Mouse (Mus musculus) embryonic facial prominence, embryonic 13.5 days (tissue): ENCODE data around the gene Zfp85. TPM values are rescaled to one million over a fixed set of nuclear protein-coding genes. Genes with fewer than 3 reads are reported as not detected.
"Not testable (repeated sequence)": the region's sequence is repeated elsewhere in the genome, so short reads cannot be mapped to it uniquely, and the experiment has no call there.

ENCODE experiments used
- ATAC-seq: fragments of 200-750 bp; cut with Nextera tagmentation; 2 replicates; pipeline ENCODE4 v1.8.0; 2017; ENCODE audit warnings: low read depth; ENCODE audit not compliant: insufficient number of reproducible peaks, insufficient read depth, low FRiP score, low TSS enrichment
- H3K27ac ChIP-seq: fragments of 300-500 bp; sonication (generic); 2 replicates; pipeline ENCODE4 v1.5.1; 2015; ENCODE audit warnings: moderate library complexity, mild to moderate bottlenecking, inconsistent platforms
- H3K27me3 ChIP-seq: fragments of 300-500 bp; sonication (generic); 2 replicates; pipeline ENCODE4 v1.6.1; 2015; ENCODE audit warnings: mild to moderate bottlenecking, inconsistent platforms
- H3K36me3 ChIP-seq: fragments of 300-500 bp; sonication (generic); 2 replicates; pipeline ENCODE4 v1.6.1; 2015; ENCODE audit warnings: mild to moderate bottlenecking, inconsistent platforms
- H3K4me1 ChIP-seq: fragments of 300-500 bp; sonication (generic); 2 replicates; pipeline ENCODE4 v1.6.1; 2015; ENCODE audit warnings: inconsistent platforms
- H3K4me2 ChIP-seq: fragments of 300-500 bp; sonication (generic); 2 replicates; pipeline ENCODE4 v1.6.1; 2015; ENCODE audit warnings: moderate library complexity, mild to moderate bottlenecking, inconsistent platforms
- H3K4me3 ChIP-seq: fragments of 300-500 bp; sonication (generic); 2 replicates; pipeline ENCODE4 v1.5.1; 2015; ENCODE audit warnings: mild to moderate bottlenecking, inconsistent platforms
- H3K9ac ChIP-seq: fragments of 300-500 bp; sonication (generic); 2 replicates; pipeline ENCODE4 v1.6.1; 2015; ENCODE audit warnings: mild to moderate bottlenecking, inconsistent platforms
- H3K9me3 ChIP-seq: fragments of 300-500 bp; sonication (generic); 2 replicates; pipeline ENCODE4 v1.6.1; 2016; ENCODE audit warnings: inconsistent platforms
- WGBS: fragments of 180-500 bp; shearing (Covaris S2); methylation state at CpG from one replicate; pipeline ENCODE4 v1.1.7; 2015; ENCODE audit warnings: mixed read lengths; 5-methylcytosine and 5-hydroxymethylcytosine counted together
- polyA plus RNA-seq: library from polyadenylated mRNA; unstranded; fragments of >200 nt; fragmentation: Nextera tagmentation; extraction: Ambion mirVana; gene quantifications from 2 replicates; pipeline ENCODE4 v1.2.1, GENCODE M21; 2015

Gene Zfp85
- polyA plus RNA-seq, 1 experiment from 2014 or later: 6.4 TPM

DNA sequence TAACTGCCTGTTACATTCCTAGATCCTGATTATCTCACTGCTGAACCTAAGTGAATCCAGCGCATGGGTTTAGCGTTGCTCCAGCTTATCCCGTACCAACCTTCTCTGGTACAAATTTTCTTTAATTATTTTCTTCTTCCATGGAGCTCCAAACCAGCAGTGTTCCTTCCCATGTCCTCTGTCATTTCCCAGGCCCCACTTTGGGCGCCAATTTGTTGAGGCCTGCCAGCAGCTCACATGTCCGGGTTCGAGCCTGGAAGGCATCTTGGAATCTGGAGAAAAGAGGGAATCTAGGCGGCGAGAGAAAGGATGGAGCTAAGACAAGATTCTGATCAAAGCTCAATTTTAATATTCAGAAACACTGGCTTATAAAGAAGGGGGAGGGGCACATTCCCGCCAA lies 20.6 kb downstream of the Zfp85 start:
- H3K4me3 ChIP-seq, H3K27ac ChIP-seq, H3K36me3 ChIP-seq, H3K4me1 ChIP-seq, ATAC-seq, H3K27me3 ChIP-seq, H3K9ac ChIP-seq, H3K4me2 ChIP-seq: not testable (repeated sequence)
- peaks cover 12% of the 10 kb centered on the region; the same call in 1 of the 2 replicates for H3K9me3 ChIP-seq
- WGBS: 93% methylated on average over 9 of the region's 9 CpGs

DNA sequence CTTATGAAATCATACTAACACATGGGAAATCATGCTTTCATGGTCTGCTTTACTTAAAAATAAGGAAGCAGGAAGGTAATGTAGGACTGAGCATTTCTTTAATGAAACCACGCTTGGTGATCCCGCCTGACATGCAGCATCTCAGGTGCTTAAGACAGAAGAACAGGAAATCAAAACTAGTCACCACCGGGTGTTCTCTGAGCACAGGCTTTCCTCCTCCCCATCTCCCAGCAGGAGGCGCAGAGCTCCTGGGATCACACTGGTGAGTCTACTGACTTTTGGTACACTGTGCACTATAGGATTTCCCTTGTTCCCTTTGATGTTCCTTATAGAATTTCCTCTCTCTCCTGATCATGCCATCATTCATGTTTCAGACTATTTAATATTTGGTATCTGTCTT lies 25.6 kb downstream of the Zfp85 start:
- peaks cover 12% of the 10 kb centered on the region for H3K4me1 ChIP-seq
- WGBS: 37% methylated on average over 4 of the region's 4 CpGs
- not testable (repeated sequence) for H3K9me3 ChIP-seq, H3K27ac ChIP-seq, H3K27me3 ChIP-seq, H3K36me3 ChIP-seq
- peak overlapping the region; percentile 79 for H3K9ac ChIP-seq
- peak overlapping the region; percentile 66 for H3K4me2 ChIP-seq
- H3K4me3 ChIP-seq: peak overlapping the region; percentile 58
- peak; percentile 75; the same call in 1 of the 2 replicates for ATAC-seq

DNA sequence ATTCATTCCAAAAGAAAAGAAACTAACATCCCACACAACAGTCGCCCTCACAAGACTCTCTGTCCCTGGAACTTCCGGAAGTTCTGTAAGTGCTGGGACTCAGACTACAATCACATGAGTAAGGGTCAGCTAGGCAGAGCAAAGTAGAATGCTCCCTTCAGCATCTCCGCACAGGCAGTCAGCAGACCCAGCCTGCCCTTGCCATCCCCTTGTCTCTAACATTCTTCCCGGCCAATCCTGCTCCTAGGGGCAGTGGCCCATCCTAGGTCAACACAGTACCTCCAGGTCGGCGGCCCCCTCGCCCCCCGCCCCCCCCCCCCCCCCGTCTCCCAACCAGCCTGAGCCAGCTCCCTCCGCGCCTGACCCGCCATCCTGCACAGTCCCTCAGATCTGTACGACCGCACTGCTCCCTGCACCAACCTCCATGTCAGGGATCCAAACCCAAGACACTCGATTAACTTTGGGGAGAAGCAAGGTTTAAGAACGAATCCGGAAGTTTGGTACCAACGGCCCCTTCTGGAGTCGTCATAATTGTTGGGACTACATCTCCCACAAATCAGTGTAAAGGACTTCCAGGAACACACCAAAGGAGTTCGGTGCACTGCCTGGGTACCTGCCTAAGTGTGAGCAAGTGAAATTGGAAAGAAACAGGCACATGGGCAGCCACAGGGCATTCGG lies 26.2 kb downstream of the Zfp85 start, which contains the start of gene Zfp65:
TSS of gene Zfp65 (minus strand) at position 533 of the 678 bp plus-strand sequence.
- Histone ChIP-seq H3K4me3 (peak within 1 kb of the TSS; percentile 58), H3K9me3 (0 out of 2 replicates have a peak, but pooled peaks cover 3% of the 10 kb centered on the region), H3K4me1 (peaks cover 12% of the 10 kb centered on the region), H3K36me3 (no peaks in the 10 kb centered on the region; the same call in 1 of the 2 replicates), H3K9ac (peak within 1 kb of the TSS; percentile 79), H3K4me2 (peak within 1 kb of the TSS; percentile 66), H3K27ac (no peak within 1 kb of the TSS; the same call in 1 of the 2 replicates), H3K27me3 (no peaks in the 10 kb centered on the region)
- WGBS: 4% methylated on average over 19 of the region's 21 CpGs
- ATAC-seq: peak; percentile 81; the same call in 1 of the 2 replicates

DNA sequence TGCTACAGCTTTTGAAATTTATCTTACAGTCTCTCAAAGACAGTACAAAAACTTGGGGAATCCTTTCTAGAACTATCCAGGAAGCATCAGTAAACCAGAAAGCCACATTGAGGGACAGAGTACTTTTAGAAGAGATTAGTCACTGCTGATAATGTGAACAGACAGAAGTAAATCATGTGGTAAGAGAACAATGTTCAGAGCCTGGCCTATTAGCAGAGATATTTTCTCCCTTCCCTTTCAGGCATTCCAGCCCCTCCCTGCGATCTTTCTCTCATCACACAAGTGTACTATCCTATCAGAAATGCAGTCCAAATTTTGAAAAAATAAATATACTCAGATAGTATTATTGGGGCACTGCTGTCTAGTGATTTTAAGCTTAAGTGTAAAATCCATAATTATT lies 26.9 kb downstream of the Zfp85 start:
- 72% methylated on average over 1 of the region's 1 CpGs for WGBS
- H3K9ac ChIP-seq: peak overlapping the region; percentile 79; the same call in 1 of the 2 replicates
- H3K4me1 ChIP-seq: peaks cover 15% of the 10 kb centered on the region
- peak overlapping the region; percentile 66 for H3K4me2 ChIP-seq
- H3K27me3 ChIP-seq: no peaks in the 10 kb centered on the region
- H3K4me3 ChIP-seq: peak overlapping the region; percentile 58
- ATAC-seq: no peak
- 0 out of 2 replicates have a peak, but pooled peaks cover 3% of the 10 kb centered on the region for H3K9me3 ChIP-seq
- H3K36me3 ChIP-seq: no peaks in the 10 kb centered on the region; the same call in 1 of the 2 replicates
- no peak overlapping the region for H3K27ac ChIP-seq

DNA sequence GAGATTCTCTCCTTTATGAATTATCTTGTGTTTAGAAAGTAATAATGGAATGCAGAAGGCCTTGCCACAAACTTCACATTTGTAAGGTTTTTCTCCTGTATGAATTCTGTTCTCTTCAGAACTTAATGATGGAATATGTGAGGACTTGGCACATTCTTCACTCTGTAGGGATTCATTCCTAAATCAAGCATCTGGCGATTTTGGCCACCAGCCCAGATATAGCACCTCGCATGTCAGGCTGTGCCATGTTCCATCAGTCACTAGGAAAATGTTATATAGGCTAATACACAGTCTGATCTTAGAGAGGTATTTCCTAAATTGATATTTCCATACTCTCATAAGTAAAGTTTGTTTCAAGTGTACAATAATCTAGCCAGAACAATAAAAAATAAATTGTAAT lies 29.7 kb downstream of the Zfp85 start:
- not testable (repeated sequence) for H3K9me3 ChIP-seq, H3K27me3 ChIP-seq, H3K27ac ChIP-seq, H3K9ac ChIP-seq, H3K4me3 ChIP-seq, ATAC-seq, H3K4me2 ChIP-seq, H3K36me3 ChIP-seq
- WGBS: 74% methylated on average over 2 of the region's 2 CpGs
- peaks cover 17% of the 10 kb centered on the region for H3K4me1 ChIP-seq

DNA sequence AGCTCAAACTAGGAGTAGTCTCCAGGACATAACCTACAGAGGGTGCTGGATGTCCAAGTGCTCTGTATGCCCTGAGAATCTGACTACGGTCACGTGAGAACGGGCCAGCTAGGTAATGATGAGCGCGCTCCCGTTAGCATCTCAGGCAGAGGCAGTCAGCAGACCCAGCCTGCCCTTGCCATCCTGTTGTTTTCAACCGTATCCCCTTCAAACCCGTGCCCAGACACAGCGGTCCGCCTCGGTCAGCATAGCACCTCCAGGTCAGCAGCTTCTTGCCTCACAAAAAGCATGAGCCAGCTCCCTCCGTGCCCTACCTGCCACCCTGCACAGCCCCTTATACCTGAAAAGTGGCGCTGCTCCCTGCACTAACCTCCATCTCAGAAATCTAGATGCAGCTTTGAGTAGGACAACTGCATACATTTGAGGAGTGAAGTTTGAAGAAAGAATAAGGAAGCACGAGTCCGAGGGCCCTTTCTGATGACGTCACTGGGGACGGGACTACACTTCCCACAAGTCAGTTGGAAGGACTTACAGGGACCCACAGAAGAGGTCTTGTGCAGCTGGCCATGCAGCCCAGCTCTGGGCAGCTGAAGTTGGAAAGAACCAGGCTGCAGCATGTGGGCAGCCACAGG lies 31.1 kb downstream of the Zfp85 start:
- Histone ChIP-seq H3K4me2 (peak overlapping the region; percentile 73), H3K4me3 (peak overlapping the region; percentile 83), H3K9ac (peak overlapping the region; percentile 91), H3K27me3 (no peaks in the 10 kb centered on the region), H3K4me1 (peaks cover 9% of the 10 kb centered on the region; the same call in 1 of the 2 replicates), H3K27ac (peak overlapping the region; percentile 66; the same call in 1 of the 2 replicates), H3K9me3 (no peaks in the 10 kb centered on the region), H3K36me3 (no peaks in the 10 kb centered on the region; the same call in 1 of the 2 replicates)
- 1% methylated on average over 17 of the region's 17 CpGs for WGBS
- peak; percentile 91 for ATAC-seq

Other genes starting within 250 kb of the Zfp85 start
- gene Gm26965, start 229.1 kb downstream of the Zfp85 start, polyA plus RNA-seq: not detected in 2 replicates
- gene Zfp87, start 229.1 kb downstream of the Zfp85 start, polyA plus RNA-seq: 23.9 and 25.1 TPM in 2 replicates
- 13.7 and 16.7 TPM in 2 replicates for gene Zfp748, start 201.4 kb downstream of the Zfp85 start, polyA plus RNA-seq
- 4.7 and 5.4 TPM in 2 replicates for gene Zfp729b, start 145.5 kb downstream of the Zfp85 start, polyA plus RNA-seq
- not detected in 2 replicates for gene Gm49345, start 117.5 kb downstream of the Zfp85 start, polyA plus RNA-seq
- 3.0 and 3.5 TPM in 2 replicates for gene Zfp729a, start 117.4 kb downstream of the Zfp85 start, polyA plus RNA-seq
- 15.6 and 16.5 TPM in 2 replicates for gene Zfp738, start 68.2 kb downstream of the Zfp85 start, polyA plus RNA-seq
- gene Zfp65, start 26.1 kb downstream of the Zfp85 start, polyA plus RNA-seq: 7.7 and 8.6 TPM in 2 replicates
- gene Zfp493, start 24.5 kb upstream of the Zfp85 start, polyA plus RNA-seq: 2.4 and 2.9 TPM in 2 replicates
- gene Zfp273, start 58.5 kb upstream of the Zfp85 start, polyA plus RNA-seq: 9.5 and 10.1 TPM in 2 replicates
- 4.1 and 6.0 TPM in 2 replicates for gene Gm10037, start 75.9 kb upstream of the Zfp85 start, polyA plus RNA-seq
- not detected in 2 replicates for gene BC048507, start 108.1 kb upstream of the Zfp85 start, polyA plus RNA-seq